Mouse (Mus musculus) stomach, embryonic 16.5 days (tissue): ENCODE measurements around the gene Fyb2. TPM values are rescaled to one million over a fixed set of nuclear protein-coding genes. Genes with fewer than 3 reads are reported as not detected.

Source experiments
- ATAC-seq: fragments of 200-750 bp; cut with Nextera tagmentation; 2 replicates; pipeline ENCODE4 v1.8.0; 2017; ENCODE audit warnings: moderate number of reproducible peaks, moderate TSS enrichment; ENCODE audit not compliant: insufficient read depth, low FRiP score
- H3K27ac ChIP-seq: fragments of 300-500 bp; sonication (generic); 2 replicates; pipeline ENCODE4 v1.5.1; 2014; ENCODE audit warnings: low read length
- H3K27me3 ChIP-seq: fragments of 300-500 bp; sonication (generic); 2 replicates; pipeline ENCODE4 v1.6.1; 2014; ENCODE audit warnings: low read length, control low read depth, mixed read lengths; ENCODE audit not compliant: control insufficient read depth, insufficient read depth
- H3K36me3 ChIP-seq: fragments of 300-500 bp; sonication (generic); 2 replicates; pipeline ENCODE4 v1.6.1; 2014; ENCODE audit warnings: low read length; ENCODE audit not compliant: control insufficient read depth, insufficient read depth
- H3K4me1 ChIP-seq: fragments of 300-500 bp; sonication (generic); 2 replicates; pipeline ENCODE4 v1.6.1; 2014; ENCODE audit warnings: low read length, control low read depth, mixed read lengths; ENCODE audit not compliant: control insufficient read depth, insufficient read depth
- H3K4me2 ChIP-seq: fragments of 300-500 bp; sonication (generic); 2 replicates; pipeline ENCODE4 v1.6.1; 2014; ENCODE audit warnings: low read depth, low read length, mixed read lengths
- H3K4me3 ChIP-seq: fragments of 300-500 bp; sonication (generic); replicated peaks from 2 replicates; pipeline ENCODE4 v1.5.1; 2014; ENCODE audit warnings: mild to moderate bottlenecking, low read length
- H3K9ac ChIP-seq: fragments of 300-500 bp; sonication (generic); 2 replicates; pipeline ENCODE4 v1.6.1; 2014; ENCODE audit warnings: low read length
- H3K9me3 ChIP-seq: fragments of 300-500 bp; sonication (generic); replicated peaks from 2 replicates; pipeline ENCODE4 v1.6.1; 2016; ENCODE audit warnings: low read length, control low read depth; ENCODE audit not compliant: control insufficient read depth
- WGBS: fragments of 180-500 bp; shearing (Covaris S2); extraction: QIAGEN DNeasy Blood & Tissue Kit; methylation state at CpG from one replicate; pipeline ENCODE4 v1.1.7; 2014; 5-methylcytosine and 5-hydroxymethylcytosine counted together
- polyA plus RNA-seq: library from polyadenylated mRNA; unstranded; fragments of >200 nt; fragmentation: Nextera tagmentation; extraction: Ambion mirVana; gene quantifications from 2 replicates; pipeline ENCODE4 v1.2.1, GENCODE M21; 2015

The Fyb2 gene
- polyA plus RNA-seq, 1 experiment from 2014 or later, result 0.09 TPM

- no peak overlapping the region for H3K4me3 ChIP-seq
- ATAC-seq, result no peak
- H3K36me3 ChIP-seq, result no peaks in the 10 kb centered on the region
- no peak overlapping the region for H3K9ac ChIP-seq
- no peak overlapping the region for H3K27ac ChIP-seq
- H3K9me3 ChIP-seq, result no peaks in the 10 kb centered on the region
- H3K4me2 ChIP-seq, result no peak overlapping the region
- H3K27me3 ChIP-seq, result no peaks in the 10 kb centered on the region
- 53% methylated on average over 6 of the region's 6 CpGs for WGBS
- no peaks in the 10 kb centered on the region for H3K4me1 ChIP-seq
Measured at GRCm38 (mm10) chr4:105015496-105015895, 102.2 kb downstream of the Fyb2 start.

- no peaks in the 10 kb centered on the region for H3K4me1 ChIP-seq
- H3K4me2 ChIP-seq, result no peak overlapping the region
- H3K9ac ChIP-seq, result no peak overlapping the region
- no peaks in the 10 kb centered on the region for H3K36me3 ChIP-seq
- WGBS, result 82% methylated on average over 4 of the region's 4 CpGs
- no peak overlapping the region for H3K4me3 ChIP-seq
- H3K27ac ChIP-seq, result no peak overlapping the region
- no peak for ATAC-seq
- no peaks in the 10 kb centered on the region for H3K27me3 ChIP-seq
- H3K9me3 ChIP-seq, result no peaks in the 10 kb centered on the region
Measured at GRCm38 (mm10) chr4:105016006-105016613, 102.9 kb downstream of the Fyb2 start.

- Histone ChIP-seq H3K27ac (no peak overlapping the region), H3K4me1 (no peaks in the 10 kb centered on the region), H3K9ac (no peak overlapping the region), H3K27me3 (no peaks in the 10 kb centered on the region), H3K4me2 (no peak overlapping the region), H3K9me3 (no peaks in the 10 kb centered on the region), H3K36me3 (no peaks in the 10 kb centered on the region), H3K4me3 (no peak overlapping the region)
- 70% methylated on average over 6 of the region's 6 CpGs for WGBS
- no peak for ATAC-seq
Measured at GRCm38 (mm10) chr4:105027278-105027677, 114.0 kb downstream of the Fyb2 start.

- Histone ChIP-seq H3K4me2 (no peak overlapping the region), H3K36me3 (no peaks in the 10 kb centered on the region), H3K9ac (no peak overlapping the region), H3K4me3 (no peak overlapping the region), H3K27ac (no peak overlapping the region), H3K27me3 (no peaks in the 10 kb centered on the region), H3K4me1 (no peaks in the 10 kb centered on the region), H3K9me3 (no peaks in the 10 kb centered on the region)
- 57% methylated on average over 8 of the region's 8 CpGs for WGBS
- ATAC-seq, result no peak
Measured at GRCm38 (mm10) chr4:105031104-105031503, 117.8 kb downstream of the Fyb2 start.

GRCm38 (mm10) chr4:105033153-105033552 is 119.9 kb downstream of the Fyb2 start:
- no peak overlapping the region for H3K4me3 ChIP-seq
- WGBS, result 58% methylated on average over 7 of the region's 7 CpGs
- H3K27ac ChIP-seq, result no peak overlapping the region
- H3K9ac ChIP-seq, result no peak overlapping the region
- ATAC-seq, result no peak
- H3K4me2 ChIP-seq, result no peak overlapping the region
- H3K36me3 ChIP-seq, result no peaks in the 10 kb centered on the region
- H3K9me3 ChIP-seq, result no peaks in the 10 kb centered on the region
- H3K27me3 ChIP-seq, result no peaks in the 10 kb centered on the region
- no peaks in the 10 kb centered on the region for H3K4me1 ChIP-seq

- Histone ChIP-seq H3K4me2 (no peak overlapping the region), H3K36me3 (no peaks in the 10 kb centered on the region), H3K4me1 (no peaks in the 10 kb centered on the region), H3K27me3 (no peaks in the 10 kb centered on the region), H3K27ac (no peak overlapping the region), H3K4me3 (no peak overlapping the region), H3K9me3 (no peaks in the 10 kb centered on the region), H3K9ac (no peak overlapping the region)
- ATAC-seq, result no peak
Measured at GRCm38 (mm10) chr4:105034259-105034658, 121.0 kb downstream of the Fyb2 start.

GRCm38 (mm10) chr4:105050041-105050440 is 136.8 kb downstream of the Fyb2 start:
- Histone ChIP-seq H3K9ac (no peak overlapping the region), H3K9me3 (no peaks in the 10 kb centered on the region), H3K4me2 (no peak overlapping the region), H3K36me3 (no peaks in the 10 kb centered on the region), H3K27ac (no peak overlapping the region), H3K27me3 (no peaks in the 10 kb centered on the region), H3K4me1 (no peaks in the 10 kb centered on the region), H3K4me3 (no peak overlapping the region)
- no peak for ATAC-seq
- WGBS, result 75% methylated on average over 1 of the region's 1 CpGs

- Histone ChIP-seq H3K4me1 (no peaks in the 10 kb centered on the region), H3K36me3 (no peaks in the 10 kb centered on the region), H3K27ac (no peak overlapping the region), H3K9me3 (no peaks in the 10 kb centered on the region), H3K4me2 (no peak overlapping the region), H3K4me3 (no peak overlapping the region), H3K9ac (no peak overlapping the region), H3K27me3 (no peaks in the 10 kb centered on the region)
- no peak for ATAC-seq
- WGBS, result 95% methylated on average over 5 of the region's 5 CpGs
Measured at GRCm38 (mm10) chr4:105051291-105051690, 138.0 kb downstream of the Fyb2 start.
